Mouse (Mus musculus): Measurements from ENCODE around the gene Tuba1c.
A peak's percentile ranks its signal among the peaks of the same experiment; 100 is the strongest.
"Not testable (repeated sequence)": the region's sequence is repeated elsewhere in the genome, so short reads cannot be mapped to it uniquely, and the experiment has no call there.

The Tuba1c gene

GRCm38 (mm10) chr15:99030585-99031387 lies 1.1 kb downstream of the Tuba1c start:
- DNase-seq (ENCODE audit: low spot score in 2 of 2) = peak; percentile 56 to 59

DNA sequence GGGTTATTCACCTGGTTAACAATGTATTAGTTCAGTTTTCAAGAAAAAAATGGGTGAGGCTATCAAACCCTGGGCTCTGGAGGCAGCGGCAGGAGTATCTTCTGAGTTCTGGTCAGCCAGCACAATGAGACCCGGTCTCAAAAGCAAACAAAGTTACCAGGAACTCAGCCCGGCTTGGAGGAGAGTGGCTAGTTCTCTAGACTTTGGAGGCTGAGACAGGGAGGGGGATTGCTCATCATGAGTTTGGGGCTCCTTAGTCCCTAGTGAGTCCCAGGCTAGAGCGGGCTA lies 1.6 kb downstream of the Tuba1c start:
- DNase-seq (ENCODE audit: low spot score in 2 of 2) = no peak

DNA sequence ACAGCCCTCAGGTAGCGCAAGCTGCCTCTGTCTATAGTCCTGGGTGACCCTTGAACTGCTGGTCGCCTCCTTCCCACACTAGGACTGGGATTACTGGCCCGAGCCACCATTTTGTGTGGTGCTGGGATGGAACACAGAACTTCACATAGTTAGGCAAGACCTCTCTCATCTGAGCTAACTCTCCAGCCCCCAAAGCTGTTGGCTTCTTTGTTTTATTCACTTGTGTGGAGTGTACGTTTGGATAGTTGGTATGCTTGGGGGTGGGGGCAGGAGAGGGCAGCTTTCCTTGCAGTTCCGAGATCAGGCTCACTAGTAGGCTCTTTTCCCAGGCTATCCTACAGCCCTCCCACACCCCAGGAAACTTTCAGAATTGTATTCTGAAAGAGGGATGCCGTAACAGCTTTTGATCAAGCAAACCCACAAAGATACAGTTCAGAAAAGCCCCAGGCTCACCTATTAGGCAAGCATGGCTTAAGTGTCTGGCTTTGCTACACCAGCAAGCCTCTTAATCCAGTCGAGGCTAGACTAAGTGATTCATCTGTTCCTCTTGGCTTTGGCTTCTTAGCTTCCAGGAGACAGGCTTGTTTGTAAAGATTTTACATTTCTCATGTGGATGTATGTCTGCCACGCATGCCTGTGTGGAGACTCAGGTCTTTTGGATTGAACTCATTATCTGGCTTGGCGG lies 2.5 kb downstream of the Tuba1c start:
- no peak for DNase-seq (ENCODE audit: low spot score in 2 of 2)

- no peak for DNase-seq (ENCODE audit: low spot score in 2 of 2)
These were observed 3.1 kb downstream of the Tuba1c start for GRCm38 (mm10) chr15:99032726-99033250.

GRCm38 (mm10) chr15:99033498-99034270 lies 4.0 kb downstream of the Tuba1c start:
- no peak for DNase-seq (ENCODE audit: low spot score in 2 of 2)

GRCm38 (mm10) chr15:99035431-99035830 lies 5.7 kb downstream of the Tuba1c start:
- DNase-seq (ENCODE audit: low spot score in 2 of 2) = no peak

GRCm38 (mm10) chr15:99036249-99036905 lies 6.7 kb downstream of the Tuba1c start:
- no peak for DNase-seq (ENCODE audit: low spot score in 2 of 2)

- no peak for DNase-seq (ENCODE audit: low spot score in 2 of 2)
These were observed 8.3 kb downstream of the Tuba1c start for GRCm38 (mm10) chr15:99038025-99038424.

DNA sequence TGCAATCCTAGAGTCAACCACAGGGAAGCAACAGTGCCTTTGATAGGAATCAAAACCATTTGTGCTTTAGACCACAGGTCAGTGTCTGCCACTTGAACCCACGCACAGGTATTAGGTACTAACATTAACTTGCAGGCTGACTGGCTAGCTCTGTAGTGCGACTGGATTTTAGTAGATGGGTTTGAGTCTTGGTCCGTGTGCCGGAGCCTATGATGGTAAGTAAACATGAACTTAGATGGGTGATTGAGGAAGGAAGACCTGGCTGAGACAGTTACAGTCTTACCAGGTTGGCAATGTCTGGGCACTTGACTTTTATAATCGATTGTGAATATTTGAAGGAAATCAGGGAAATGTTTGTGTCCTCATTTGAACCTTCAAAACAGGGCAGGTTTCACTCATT lies 9.1 kb downstream of the Tuba1c start:
- DNase-seq (ENCODE audit: low spot score in 2 of 2) = no peak

GRCm38 (mm10) chr15:99039306-99039705 lies 9.6 kb downstream of the Tuba1c start:
- DNase-seq (ENCODE audit: low spot score in 2 of 2) = no peak

DNA sequence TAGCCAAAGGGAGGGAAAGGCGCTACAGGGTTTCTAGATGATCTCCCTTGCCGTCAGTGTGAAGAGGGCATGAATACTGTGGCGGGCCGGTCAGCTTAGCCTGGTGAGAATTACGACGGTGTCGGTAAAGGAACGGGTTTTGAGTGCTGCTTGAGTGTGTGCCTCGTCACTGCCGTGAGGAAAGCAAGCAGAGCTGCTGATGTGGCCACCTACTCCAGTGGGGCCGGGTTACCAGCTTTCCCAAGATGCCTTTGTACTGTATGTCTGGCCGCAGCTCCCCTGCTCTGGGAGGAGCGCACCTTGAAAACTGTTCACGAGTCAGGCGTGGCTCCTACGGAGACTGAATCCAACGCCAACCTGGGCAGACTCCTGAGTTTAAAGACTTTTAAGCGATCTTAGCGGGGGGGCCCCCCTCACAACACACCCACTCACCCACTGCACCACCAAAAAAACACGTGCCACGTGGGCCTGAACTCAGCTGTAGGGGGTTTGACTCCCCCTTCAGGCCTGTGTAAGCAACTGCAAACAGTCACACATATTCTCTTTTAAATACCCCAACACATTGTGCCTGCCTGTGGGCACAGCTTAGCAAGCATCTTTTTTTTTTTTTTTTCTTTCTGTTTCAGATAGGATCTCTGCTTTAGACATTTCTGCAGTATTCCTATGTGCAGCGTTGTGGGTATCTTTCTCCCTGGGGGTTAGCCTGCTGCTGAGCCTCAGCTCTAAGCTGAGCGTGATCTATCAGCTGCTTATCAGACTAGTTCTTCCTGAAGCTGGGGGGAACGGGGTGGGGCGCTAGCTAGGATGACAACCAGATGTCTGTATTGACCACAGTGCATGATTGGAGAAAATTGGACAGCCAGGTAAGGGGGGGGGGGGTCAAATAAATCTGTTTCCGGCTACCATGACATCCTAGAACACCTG lies 10.6 kb downstream of the Tuba1c start:
- no peak for DNase-seq (ENCODE audit: low spot score in 2 of 2)

DNA sequence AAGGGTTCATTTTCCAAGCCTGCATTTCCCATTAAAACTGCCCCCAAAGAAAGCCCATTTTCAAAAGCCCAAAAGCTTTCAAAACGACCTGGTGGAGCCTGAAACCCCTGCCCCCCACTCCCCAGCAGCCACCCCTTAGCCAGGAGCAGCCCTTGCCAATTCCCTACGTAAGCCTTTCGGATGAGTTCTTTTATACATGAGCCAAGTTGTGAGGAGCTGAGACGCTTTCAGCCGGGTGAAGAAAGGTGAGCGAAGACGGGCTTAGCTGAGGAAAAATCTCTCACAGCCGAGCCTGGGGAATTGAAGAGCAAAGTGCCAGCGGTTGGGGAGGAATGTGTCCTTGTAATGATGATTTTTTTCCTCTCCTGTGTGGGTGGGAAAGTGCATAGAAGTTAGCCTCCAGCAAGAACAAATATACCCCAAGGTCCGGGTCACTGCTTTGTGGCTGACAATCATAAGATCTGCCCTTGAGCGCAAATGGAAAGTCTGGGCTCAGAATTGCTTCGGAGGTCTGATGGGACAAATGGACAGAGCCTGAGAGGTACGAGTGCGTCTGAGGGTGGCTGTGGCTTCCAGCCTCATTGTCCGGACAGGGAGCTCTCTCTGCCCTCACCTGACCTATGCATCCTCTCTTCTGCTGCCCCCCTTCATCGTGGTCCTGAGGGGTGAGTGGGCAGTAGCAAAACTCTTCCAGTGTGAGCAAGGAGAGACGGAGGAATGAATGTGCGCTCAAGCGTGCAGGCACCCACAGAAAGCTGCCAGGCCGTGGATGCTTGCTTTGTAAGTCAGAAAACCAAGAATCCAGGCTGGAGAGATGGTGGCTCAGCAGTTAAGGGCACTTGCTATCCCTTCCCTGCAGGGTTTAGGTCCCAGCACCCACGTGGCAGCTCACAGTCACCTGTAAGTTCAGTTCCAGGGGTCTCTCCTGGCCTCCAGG lies 11.5 kb downstream of the Tuba1c start:
- no peak for DNase-seq (ENCODE audit: low spot score in 2 of 2)

DNA sequence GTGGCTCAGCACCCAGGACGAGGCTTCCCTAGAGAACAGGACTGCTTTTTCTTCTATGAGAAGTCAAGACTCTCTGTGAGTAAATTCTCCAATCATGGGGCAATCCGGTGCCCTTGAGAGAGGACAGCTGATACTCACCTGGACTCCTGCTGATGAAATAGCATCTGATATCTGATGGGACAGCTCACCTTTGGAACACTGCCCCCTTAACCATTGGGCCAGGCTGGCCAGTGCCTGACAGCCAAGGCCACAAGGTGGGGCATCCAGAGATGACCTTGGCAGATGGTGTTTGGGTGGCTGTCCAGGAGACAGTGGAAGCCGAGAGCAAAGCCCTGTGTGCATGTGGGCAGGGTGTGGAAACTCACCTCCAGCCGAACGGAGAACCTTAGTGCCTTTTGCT lies 12.6 kb downstream of the Tuba1c start:
- no peak for DNase-seq (ENCODE audit: low spot score in 2 of 2)

DNA sequence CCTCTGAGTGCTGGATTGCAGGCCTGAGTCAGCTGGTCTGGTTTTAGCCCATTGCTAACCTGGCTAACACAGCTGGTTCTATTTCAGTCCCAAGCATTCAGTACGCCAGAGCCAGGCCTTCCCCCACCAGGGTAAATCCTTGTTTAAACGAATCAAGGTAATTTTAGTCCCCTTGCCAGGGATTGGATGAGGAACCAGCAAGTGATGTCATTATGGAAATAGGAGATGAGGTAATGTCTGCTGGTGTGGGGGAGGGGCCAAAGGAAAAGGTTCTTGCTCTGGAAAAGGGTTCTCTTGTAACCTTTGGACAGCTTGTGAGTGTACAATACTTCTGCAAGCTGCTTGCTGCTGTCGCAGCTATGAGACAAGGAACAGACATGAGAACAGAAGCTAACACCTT lies 15.2 kb downstream of the Tuba1c start:
- DNase-seq (ENCODE audit: low spot score in 2 of 2) = no peak

DNA sequence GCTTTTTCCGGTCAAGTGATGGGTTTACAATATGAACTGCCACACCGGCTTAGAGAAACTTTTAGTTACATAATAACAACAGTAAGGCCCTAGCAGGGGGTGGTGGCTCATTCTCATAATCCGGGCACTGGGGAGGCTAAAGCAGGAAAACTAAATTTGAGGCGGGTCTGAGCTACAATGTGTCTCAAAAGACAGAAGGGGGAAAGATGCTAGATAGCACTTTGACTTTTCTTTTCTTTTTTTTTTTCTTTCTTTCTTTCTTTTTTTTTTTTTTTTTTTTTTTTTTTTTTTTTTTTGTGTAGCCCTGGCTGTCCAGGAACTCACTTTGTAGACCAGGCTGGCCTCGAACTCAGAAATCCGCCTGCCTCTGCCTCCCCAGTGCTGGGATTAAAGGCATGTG lies 16.0 kb downstream of the Tuba1c start:
- not testable (repeated sequence) for DNase-seq (ENCODE audit: low spot score in 2 of 2)

DNA sequence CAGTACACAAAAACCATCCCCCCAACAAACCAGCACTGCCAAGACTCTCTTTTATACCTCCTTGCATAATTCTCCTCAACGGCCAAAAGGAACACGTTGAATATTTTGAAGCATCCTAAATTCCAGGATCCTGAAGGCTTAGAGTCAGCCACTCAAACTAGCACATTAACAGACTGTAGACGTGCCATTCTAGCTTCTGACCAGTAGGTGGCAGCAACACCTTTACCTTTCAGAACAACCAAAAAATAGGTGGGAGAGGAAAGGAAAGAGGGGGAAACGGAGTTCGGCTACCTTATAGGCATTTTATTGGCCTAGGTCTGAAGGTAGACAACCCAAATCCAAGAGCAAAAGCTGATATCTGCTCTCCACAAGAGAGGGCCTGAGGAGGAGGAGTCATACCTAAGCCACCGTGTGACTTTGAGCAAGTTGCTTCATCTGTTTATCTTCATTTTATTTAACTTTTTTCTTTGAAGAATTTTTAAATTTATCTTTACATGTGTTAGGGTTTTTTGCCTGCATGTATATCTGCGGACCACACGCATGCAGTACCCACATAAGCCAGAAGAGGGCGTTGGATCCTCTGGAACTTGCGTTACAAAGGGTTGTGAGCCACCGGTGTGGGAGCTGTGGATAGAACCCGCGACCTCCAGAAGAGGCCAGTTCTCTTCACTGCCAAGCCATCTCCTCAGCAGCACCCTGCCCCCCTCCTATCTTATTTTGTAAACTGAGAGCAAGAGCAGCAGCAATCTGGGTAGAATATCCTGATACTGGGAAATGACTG lies 20.0 kb downstream of the Tuba1c start:
- peak; percentile 42 to 50 for DNase-seq (ENCODE audit: low spot score in 2 of 2)

- DNase-seq (ENCODE audit: low spot score in 2 of 2) = no peak
These were observed 23.7 kb downstream of the Tuba1c start for GRCm38 (mm10) chr15:99053373-99053772.

GRCm38 (mm10) chr15:99055040-99055439 lies 25.3 kb downstream of the Tuba1c start, which contains the start of gene Prph:
Gene Prph (plus strand): TSS chr15:99055174.
- DNase-seq (ENCODE audit: low spot score in 2 of 2) = no peak

GRCm38 (mm10) chr15:99055511-99055961 lies 25.8 kb downstream of the Tuba1c start:
- DNase-seq (ENCODE audit: low spot score in 2 of 2) = no peak

Measured in natural killer cell, adult 2 months (primary cell).